8 mouse cellular contexts compared by ENCODE assay signal in genomic region chr7:100942789-100943615, GRCm38 (mm10). TPM values are rescaled to one million over a fixed set of nuclear protein-coding genes. Genes with fewer than 3 reads are reported as not detected.
DNase-seq lines count a peak whose midpoint lies in the region; ATAC-seq and TF ChIP-seq lines count a peak whose summit lies in the region.

No protein-coding gene starts in this region.

- TF ChIP-seq CTCF in embryonic fibroblast, embryonic 13.5 days (IDR thresholded peaks at IDR 0.05; ENCODE audit: borderline replicate concordance, insufficient read depth, low read length): peak; percentile 83

- H3K9ac ChIP-seq in heart, embryonic 11.5 days (ENCODE audit: low read depth, low read length): no peak overlapping the region

- H3K27ac ChIP-seq in heart, embryonic 11.5 days (ENCODE audit: low read depth, low read length): no peak overlapping the region
- peak overlapping the region; percentile 79 for H3K27ac ChIP-seq in embryonic fibroblast, embryonic 13.5 days (ENCODE audit: insufficient read depth, low read length)
- H3K27ac ChIP-seq in hindbrain, embryonic 10.5 days: peak overlapping the region; percentile 73

- no peaks in the 10 kb centered on the region for H3K36me3 ChIP-seq in heart, embryonic 11.5 days (ENCODE audit: control insufficient read depth, insufficient read depth, low read length)
- H3K36me3 ChIP-seq in hindbrain, embryonic 10.5 days: no peaks in the 10 kb centered on the region

- DNase-seq in heart, adult 18-20 months: peak; percentile 69 to 75
- DNase-seq in brain, adult 2 months (ENCODE audit: low read depth, low spot score): peak; percentile 85
- DNase-seq in hindbrain, embryonic 10.5 days (ENCODE audit: low spot score): peak; percentile 74
- peak; percentile 75 to 81 for DNase-seq in layer of hippocampus, postnatal 14 days (ENCODE audit: low spot score in 2 of 2)
- DNase-seq in skeletal muscle tissue, adult 2 months (ENCODE audit: low read depth, low spot score): peak; percentile 81

- no peak overlapping the region for H3K4me2 ChIP-seq in heart, embryonic 11.5 days

- peaks cover 20% of the 10 kb centered on the region for H3K27me3 ChIP-seq in heart, embryonic 11.5 days (ENCODE audit: control insufficient read depth, insufficient read depth, low read length)
- H3K27me3 ChIP-seq in hindbrain, embryonic 10.5 days (ENCODE audit: insufficient read depth, poor library complexity, severe bottlenecking): peaks cover 8% of the 10 kb centered on the region; the same call in 1 of the 2 replicates

- no peak overlapping the region for H3K4me3 ChIP-seq in heart, embryonic 11.5 days (ENCODE audit: low read depth, low read length)
- H3K4me3 ChIP-seq in embryonic fibroblast, embryonic 13.5 days (ENCODE audit: insufficient read depth, low read length): no peak overlapping the region
- no peak overlapping the region for H3K4me3 ChIP-seq in hindbrain, embryonic 10.5 days

- no peaks in the 10 kb centered on the region for H3K9me3 ChIP-seq in heart, embryonic 11.5 days (replicated peaks; ENCODE audit: control insufficient read depth, low read length)
- H3K9me3 ChIP-seq in hindbrain, embryonic 10.5 days: no peaks in the 10 kb centered on the region

- no peak for ATAC-seq in heart, embryonic 11.5 days (replicated peaks; ENCODE audit: insufficient number of reproducible peaks, low FRiP score, low TSS enrichment)
- peak; percentile 78 for ATAC-seq in megakaryocyte, adult 5-6 weeks (ENCODE audit: poor library complexity, severe bottlenecking)

- TF ChIP-seq POLR2A in embryonic fibroblast, embryonic 13.5 days (IDR thresholded peaks at IDR 0.05; ENCODE audit: low read depth, low read length): no peak; the same call in 1 of the 2 replicates

- H3K4me1 ChIP-seq in heart, embryonic 11.5 days (ENCODE audit: control insufficient read depth, insufficient read depth, low read length): peaks cover 4% of the 10 kb centered on the region; the same call in 1 of the 2 replicates
- peaks cover 9% of the 10 kb centered on the region for H3K4me1 ChIP-seq in embryonic fibroblast, embryonic 13.5 days (ENCODE audit: control insufficient read depth, insufficient read depth, low read length)
- peaks cover 49% of the 10 kb centered on the region for H3K4me1 ChIP-seq in hindbrain, embryonic 10.5 days (replicated peaks)

- WGBS in heart, embryonic 11.5 days (ENCODE audit: insufficient replicate concordance): 51% methylated on average over 12 of the region's 12 CpGs
- WGBS in hindbrain, embryonic 10.5 days: 54% methylated on average over 12 of the region's 12 CpGs

RNA-seq across cellular contexts. Expression of gene Arhgef17, which starts 11.1 kb away (rescaled TPM):
- total RNA-seq in heart, adult 18-20 months (2021): 10 to 100 TPM; 23.6 to 24.8 TPM
- 8.5 and 8.8 TPM in 2 replicates for polyA plus RNA-seq in heart, embryonic 11.5 days (2014; fragmentation: Nextera tagmentation; extraction: Ambion mirVana)
- 43.1 and 54.8 TPM in 2 replicates for polyA plus RNA-seq in embryonic fibroblast, embryonic 13.5 days (2011; ENCODE audit: insufficient read length, low read depth, missing spikeins)
- polyA plus RNA-seq in hindbrain, embryonic 10.5 days (2016; fragmentation: Nextera tagmentation; extraction: Ambion mirVana): 6.7 and 8.2 TPM in 2 replicates
- 100 to 1,000 TPM; 113 to 117 TPM for total RNA-seq in layer of hippocampus, postnatal 14 days (2021)
- 0.09 and 0.21 TPM in 2 replicates for total RNA-seq in megakaryocyte, adult 5-6 weeks (2015)
- 0.12 TPM in 1 of 2 replicates, not detected in the other for total RNA-seq in megakaryocyte, adult 5-6 weeks (2017)

RNA-seq across cellular contexts. Expression of gene P2ry6, which starts 31.4 kb away (rescaled TPM):
- 1 to 10 TPM; 3.2 TPM for total RNA-seq in heart, adult 18-20 months (2021)
- 2.1 and 2.8 TPM in 2 replicates for polyA plus RNA-seq in heart, embryonic 11.5 days (2014; fragmentation: Nextera tagmentation; extraction: Ambion mirVana)
- polyA plus RNA-seq in embryonic fibroblast, embryonic 13.5 days (2011; ENCODE audit: insufficient read length, low read depth, missing spikeins): 1.4 and 1.6 TPM in 2 replicates
- polyA plus RNA-seq in hindbrain, embryonic 10.5 days (2016; fragmentation: Nextera tagmentation; extraction: Ambion mirVana): 2.3 and 3.3 TPM in 2 replicates
- total RNA-seq in layer of hippocampus, postnatal 14 days (2021): 1 to 10 TPM; 3.0 to 6.0 TPM
- total RNA-seq in megakaryocyte, adult 5-6 weeks (2015): 32.8 and 34.2 TPM in 2 replicates
- 12.0 and 12.9 TPM in 2 replicates for total RNA-seq in megakaryocyte, adult 5-6 weeks (2017)

Comparison
In these comparisons a context has a peak if more than half of its experiments do, and no peak if none do; other contexts are left out.
1. RNA of gene Arhgef17, which starts 11.1 kb away (total RNA-seq): 113 to 117 TPM in layer of hippocampus, postnatal 14 days and 23.6 to 24.8 TPM in heart, adult 18-20 months; 0.09 to 0.21 TPM in megakaryocyte, adult 5-6 weeks; every median in the first group is over 10 times any median in the second.
2. Peak in every context shown above with its lines, with median percentiles within 50 percentile points of each other: DNase-seq.